Mouse (Mus musculus) bone marrow macrophage, adult 2 months (primary cell): ENCODE measurements at regions not wholly inside any gene's neighbourhood (a gene's known extent, or its start where the extent isn't known, plus 50 kb on each side); places are given as distances from the start of the nearest gene placed in this dataset.

Source experiments
- H3K27ac ChIP-seq: 2 replicates; pipeline ENCODE4 v1.5.1; 2012; ENCODE audit warnings: low read depth, low read length; ENCODE audit not compliant: insufficient read depth
- H3K4me1 ChIP-seq: 2 replicates; pipeline ENCODE4 v1.6.1; 2012; ENCODE audit warnings: low read length; ENCODE audit not compliant: control insufficient read depth, insufficient read depth
- H3K4me3 ChIP-seq: 2 replicates; pipeline ENCODE4 v1.5.1; 2012; ENCODE audit warnings: mild to moderate bottlenecking, low read length, moderate library complexity; ENCODE audit not compliant: insufficient read depth
- CTCF ChIP-seq: IDR thresholded peaks from 2 replicates; pipeline ENCODE4 v1.5.1; 2012; ENCODE audit warnings: low read depth, mild to moderate bottlenecking, low read length, moderate library complexity
- POLR2A ChIP-seq: IDR thresholded peaks from 2 replicates; pipeline ENCODE4 v1.6.1; 2012; ENCODE audit warnings: mild to moderate bottlenecking, low read depth, low read length, borderline replicate concordance

DNA sequence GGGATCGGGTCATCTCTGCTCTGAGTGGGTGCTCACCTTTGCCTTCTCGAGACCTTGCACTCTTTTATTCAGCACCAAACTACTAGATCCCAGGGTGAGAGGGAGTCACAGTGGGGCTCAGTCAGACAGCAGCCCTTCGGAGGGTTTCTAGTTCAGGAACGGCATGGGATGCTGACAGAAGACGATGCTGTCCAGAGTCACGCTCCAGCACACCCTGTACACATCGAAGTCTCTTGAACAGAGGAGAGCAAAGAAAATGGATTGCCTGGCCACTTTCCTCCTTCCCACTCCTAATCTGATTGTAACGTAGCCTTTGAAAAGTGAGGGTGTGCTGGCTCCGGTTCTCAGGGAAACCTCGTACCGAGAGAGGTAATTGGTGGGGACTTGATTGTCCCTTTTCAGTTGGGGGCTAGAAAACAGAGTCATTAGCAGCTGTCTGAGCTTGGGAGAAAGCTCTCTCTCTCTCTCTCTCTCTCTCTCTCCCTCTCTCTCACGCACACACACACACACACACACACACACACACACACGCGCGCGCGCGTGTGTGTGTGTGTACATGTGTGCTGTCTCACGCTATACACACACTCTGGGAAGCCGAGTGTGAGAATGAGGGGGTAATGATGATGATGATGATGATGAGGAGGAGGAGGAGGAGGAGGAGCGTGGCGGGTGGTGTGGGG is 61.9 kb upstream of the Unc5b start:
- Histone ChIP-seq H3K4me1 (no peaks in the 10 kb centered on the region), H3K27ac (no peak overlapping the region), H3K4me3 (no peak overlapping the region)
- TF ChIP-seq POLR2A, result no peak
- no peak for TF ChIP-seq CTCF

DNA sequence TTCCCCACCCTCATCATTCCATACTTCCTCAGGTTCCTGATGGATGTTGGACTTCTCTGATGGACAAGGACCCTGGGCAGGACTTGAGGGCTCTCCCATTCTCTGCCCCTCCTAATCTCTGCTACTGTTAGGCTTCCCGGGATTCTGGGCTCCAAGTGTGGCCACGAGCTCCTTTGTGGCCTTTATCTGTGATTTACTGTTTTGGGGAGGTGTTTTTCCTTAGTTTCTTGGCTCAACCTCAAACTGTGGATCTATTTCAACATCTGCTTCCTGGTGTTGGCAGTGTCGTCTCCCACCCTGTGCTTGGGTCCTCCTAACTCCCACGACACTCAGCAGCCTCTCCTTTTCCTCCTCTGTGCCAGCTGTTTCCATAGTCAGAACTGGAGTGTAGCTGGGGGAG is 61.3 kb upstream of the Unc5b start:
- no peak for TF ChIP-seq POLR2A
- TF ChIP-seq CTCF, result no peak
- Histone ChIP-seq H3K4me1 (no peaks in the 10 kb centered on the region), H3K4me3 (no peak overlapping the region), H3K27ac (no peak overlapping the region)

DNA sequence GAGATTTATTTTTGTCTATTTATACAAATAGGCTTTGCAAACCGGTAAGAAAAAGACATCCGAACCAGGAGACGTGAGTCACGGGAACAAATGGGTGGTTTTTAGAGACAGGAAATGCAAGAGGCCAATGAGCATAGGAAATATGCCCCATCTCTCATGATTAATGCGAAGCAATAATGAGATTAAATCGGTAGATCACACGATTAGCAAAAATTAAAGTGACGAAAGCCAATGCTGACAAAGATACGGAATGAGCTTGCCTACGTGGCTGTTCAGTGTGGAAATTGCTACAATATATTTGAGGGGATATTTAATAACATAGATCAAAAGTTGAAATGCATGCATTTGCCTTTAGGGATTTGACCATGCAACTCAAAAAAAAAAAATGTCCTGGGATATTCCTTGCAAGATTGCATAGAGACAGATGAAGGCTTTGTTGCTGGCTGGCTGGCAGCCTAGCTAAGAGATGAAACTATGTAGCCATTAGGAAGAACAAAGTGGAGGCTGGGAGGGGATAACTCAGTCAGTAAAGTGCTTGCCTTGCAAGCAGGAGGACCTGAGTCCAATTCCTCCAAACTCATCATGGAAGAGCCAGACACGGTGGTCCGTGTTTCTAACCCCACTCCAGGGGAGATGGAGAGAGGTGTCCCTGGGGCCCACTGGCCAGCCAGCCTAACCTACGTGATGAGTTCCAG is 60.2 kb upstream of the Unc5b start:
- Histone ChIP-seq H3K4me1 (no peaks in the 10 kb centered on the region), H3K4me3 (no peak overlapping the region), H3K27ac (no peak overlapping the region)
- TF ChIP-seq CTCF, result no peak
- no peak for TF ChIP-seq POLR2A

DNA sequence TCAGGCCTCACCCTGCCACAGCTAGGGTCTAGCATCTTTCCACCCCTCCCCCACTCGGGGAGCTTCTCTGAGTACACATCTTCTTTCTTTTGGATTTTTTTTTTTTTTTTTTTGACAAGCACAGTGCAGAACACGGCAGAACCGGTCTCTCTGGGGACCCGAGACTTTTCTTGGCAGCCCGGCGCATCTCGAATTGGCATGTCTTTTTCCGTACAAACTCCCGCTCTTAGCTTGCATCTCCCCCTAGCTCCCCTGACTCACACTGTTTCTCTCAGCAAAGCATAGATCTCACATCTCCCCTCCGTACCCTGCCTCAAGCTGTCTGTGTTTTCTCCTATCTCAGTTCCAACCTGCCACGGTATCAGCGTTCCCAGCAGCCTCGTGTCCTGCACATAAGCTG is 58.4 kb upstream of the Unc5b start:
- Histone ChIP-seq H3K4me3 (no peak overlapping the region), H3K4me1 (no peaks in the 10 kb centered on the region)
- TF ChIP-seq CTCF (no peak), POLR2A (no peak)

DNA sequence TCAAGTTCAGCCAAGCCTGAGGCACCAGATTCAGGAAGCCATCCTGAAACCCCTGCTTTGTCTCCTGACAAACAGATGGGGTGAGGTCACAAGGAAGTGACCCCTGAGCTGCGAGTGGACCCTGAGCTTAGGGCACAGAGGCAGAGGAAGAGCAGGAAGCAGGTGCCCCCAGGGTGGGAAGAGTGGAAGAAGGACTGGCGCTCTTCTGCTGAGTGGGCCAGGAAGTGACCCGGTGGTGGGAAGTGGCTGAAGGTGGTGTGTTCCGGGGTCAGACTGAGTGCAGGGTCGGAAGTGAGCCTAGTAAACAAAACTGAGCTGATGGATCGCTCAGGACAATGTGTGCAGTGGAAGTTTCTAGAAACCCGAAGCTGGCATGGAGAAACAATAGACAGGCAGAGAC is 57.2 kb upstream of the Unc5b start:
- H3K4me1 ChIP-seq, result no peaks in the 10 kb centered on the region
- TF ChIP-seq CTCF, result no peak
- no peak for TF ChIP-seq POLR2A
- H3K4me3 ChIP-seq, result no peak overlapping the region
- H3K27ac ChIP-seq, result no peak overlapping the region

More for the DNA sequence above, 58.4 kb upstream of the Unc5b start:
- H3K27ac ChIP-seq, result no peak overlapping the region

DNA sequence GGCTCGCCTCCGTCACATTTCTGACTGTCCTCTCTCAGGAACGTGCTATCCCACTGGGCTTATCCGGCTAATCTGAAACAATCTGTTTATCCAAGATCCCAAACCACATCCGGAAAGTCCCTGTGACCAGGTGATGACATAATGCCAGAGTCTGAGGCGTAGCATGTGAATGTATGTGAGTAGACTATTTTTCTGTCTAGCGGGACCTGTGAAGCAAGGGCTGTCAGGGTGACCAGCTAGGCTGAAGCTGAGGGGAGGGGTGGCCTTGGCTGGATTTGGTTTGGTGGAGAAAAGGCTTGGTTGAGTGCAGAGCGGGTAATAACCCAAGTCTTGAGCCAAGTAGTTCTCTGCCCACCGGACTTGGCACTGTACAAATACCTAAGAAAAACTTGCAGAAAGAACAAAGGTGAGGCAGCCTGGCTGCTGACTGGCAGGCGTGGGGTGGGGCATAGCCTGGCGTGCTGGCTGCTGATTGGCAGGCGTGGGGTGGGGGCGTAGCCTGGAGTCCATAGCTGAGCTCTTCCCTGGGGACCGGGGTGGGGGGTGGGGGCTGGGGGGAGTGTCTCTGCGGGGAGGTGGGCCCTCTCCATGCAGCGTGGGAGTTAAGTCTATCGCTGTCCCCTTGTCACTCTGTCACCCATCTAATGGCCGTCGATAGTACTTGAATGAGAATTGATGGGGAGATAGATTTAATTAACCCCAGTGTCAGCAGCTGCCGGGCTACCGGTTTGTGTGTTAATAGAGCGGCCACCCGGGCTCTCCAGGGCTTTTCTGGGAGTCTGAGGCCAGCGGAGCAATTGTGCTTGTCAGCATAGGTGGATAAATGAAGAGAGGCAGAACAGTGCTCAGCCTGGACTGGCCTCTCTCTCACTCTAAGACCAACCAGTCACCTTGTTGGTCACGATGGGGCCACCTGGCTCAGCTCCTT is 54.2 kb upstream of the Unc5b start:
- Histone ChIP-seq H3K4me1 (no peaks in the 10 kb centered on the region), H3K27ac (no peak overlapping the region), H3K4me3 (no peak overlapping the region)
- TF ChIP-seq POLR2A (no peak), CTCF (no peak)

- no peak for TF ChIP-seq POLR2A
- TF ChIP-seq CTCF, result no peak
- no peak overlapping the region for H3K4me3 ChIP-seq
Measured at GRCm38 (mm10) chr10:60884806-60885205, 53.4 kb upstream of the Unc5b start.

More at GRCm38 (mm10) chr10:60884806-60885205, 53.4 kb upstream of the Unc5b start:
- Histone ChIP-seq H3K4me1 (peaks cover 3% of the 10 kb centered on the region; the same call in 1 of the 2 replicates), H3K27ac (no peak overlapping the region)
